Mouse (Mus musculus): ENCODE data around the gene Rrp12. TPM values are rescaled to one million over a fixed set of nuclear protein-coding genes. Genes with fewer than 3 reads are reported as not detected.

Rrp12 gene
- total and polyA plus RNA-seq, 2 experiments from 2014 or later, result 4.5 to 7.7 TPM

- WGBS, result 76% methylated on average over 4 of the region's 4 CpGs
Measured at GRCm38 (mm10) chr19:41813374-41813773, 82.6 kb downstream of the Rrp12 start.

More at GRCm38 (mm10) chr19:41813374-41813773, 82.6 kb downstream of the Rrp12 start:
- Histone ChIP-seq H3K27ac (ENCODE audit: low read depth) (no peak overlapping the region), H3K4me1 (ENCODE audit: control insufficient read depth, insufficient read depth) (no peaks in the 10 kb centered on the region), H3K27me3 (ENCODE audit: control insufficient read depth, insufficient read depth, low read length) (no peaks in the 10 kb centered on the region), H3K9ac (replicated peaks; ENCODE audit: low read depth, low read length) (no peak overlapping the region), H3K36me3 (replicated peaks; ENCODE audit: control insufficient read depth, insufficient read depth, low read length) (no peaks in the 10 kb centered on the region), H3K4me3 (ENCODE audit: low read depth, low read length) (no peak overlapping the region), H3K4me2 (ENCODE audit: low read depth, low read length) (no peak overlapping the region), H3K9me3 (replicated peaks; ENCODE audit: control insufficient read depth, low read length) (no peaks in the 10 kb centered on the region)
- TF ChIP-seq CTCF (IDR thresholded peaks at IDR 0.05; ENCODE audit: low read depth), result no peak
- TF ChIP-seq EP300 (IDR thresholded peaks at IDR 0.05; ENCODE audit: low read depth), result no peak
- no peak for ATAC-seq (ENCODE audit: insufficient read depth, low read depth)
- no peak for DNase-seq (ENCODE audit: low spot score)

Other genes starting within 250 kb of the Rrp12 start
- gene Slit1, start 152.5 kb downstream of the Rrp12 start, total RNA-seq (2014; rRNA removed; ENCODE audit: low replicate concordance), result 0.61 TPM in 1 of 2 replicates, not detected in the other
- gene Slit1, start 152.5 kb downstream of the Rrp12 start, polyA plus RNA-seq (2015; fragmentation: Nextera tagmentation; extraction: Ambion mirVana), result 0.10 TPM in 1 of 2 replicates, not detected in the other
- 11.1 and 13.2 TPM in 2 replicates for gene Arhgap19, start 94.1 kb downstream of the Rrp12 start, total RNA-seq (2014; rRNA removed; ENCODE audit: low replicate concordance)
- 2.4 and 2.7 TPM in 2 replicates for gene Arhgap19, start 94.1 kb downstream of the Rrp12 start, polyA plus RNA-seq (2015; fragmentation: Nextera tagmentation; extraction: Ambion mirVana)
- gene Frat1, start 66.2 kb downstream of the Rrp12 start, total RNA-seq (2014; rRNA removed; ENCODE audit: low replicate concordance), result 2.1 and 5.9 TPM in 2 replicates
- 3.4 and 5.2 TPM in 2 replicates for gene Frat1, start 66.2 kb downstream of the Rrp12 start, polyA plus RNA-seq (2015; fragmentation: Nextera tagmentation; extraction: Ambion mirVana)
- gene Frat2, start 48.0 kb downstream of the Rrp12 start, total RNA-seq (2014; rRNA removed; ENCODE audit: low replicate concordance), result 5.6 and 8.7 TPM in 2 replicates
- 1.4 and 1.9 TPM in 2 replicates for gene Frat2, start 48.0 kb downstream of the Rrp12 start, polyA plus RNA-seq (2015; fragmentation: Nextera tagmentation; extraction: Ambion mirVana)
- gene Pgam1, start 15.8 kb upstream of the Rrp12 start, total RNA-seq (2014; rRNA removed; ENCODE audit: low replicate concordance), result 290 and 335 TPM in 2 replicates
- gene Pgam1, start 15.8 kb upstream of the Rrp12 start, polyA plus RNA-seq (2015; fragmentation: Nextera tagmentation; extraction: Ambion mirVana), result 196 and 199 TPM in 2 replicates
- 1.7 and 14.9 TPM in 2 replicates for gene Exosc1, start 37.2 kb upstream of the Rrp12 start, total RNA-seq (2014; rRNA removed; ENCODE audit: low replicate concordance)
- gene Exosc1, start 37.2 kb upstream of the Rrp12 start, polyA plus RNA-seq (2015; fragmentation: Nextera tagmentation; extraction: Ambion mirVana), result 32.1 and 32.6 TPM in 2 replicates
- gene Zdhhc16, start 37.3 kb upstream of the Rrp12 start, total RNA-seq (2014; rRNA removed; ENCODE audit: low replicate concordance), result 44.3 and 53.2 TPM in 2 replicates
- gene Zdhhc16, start 37.3 kb upstream of the Rrp12 start, polyA plus RNA-seq (2015; fragmentation: Nextera tagmentation; extraction: Ambion mirVana), result 37.3 and 38.3 TPM in 2 replicates
- 34.9 and 39.3 TPM in 2 replicates for gene Mms19, start 85.0 kb upstream of the Rrp12 start, total RNA-seq (2014; rRNA removed; ENCODE audit: low replicate concordance)
- gene Mms19, start 85.0 kb upstream of the Rrp12 start, polyA plus RNA-seq (2015; fragmentation: Nextera tagmentation; extraction: Ambion mirVana), result 11.5 and 13.1 TPM in 2 replicates
- gene Ubtd1, start 85.6 kb upstream of the Rrp12 start, total RNA-seq (2014; rRNA removed; ENCODE audit: low replicate concordance), result 29.6 and 38.7 TPM in 2 replicates
- 21.9 and 24.8 TPM in 2 replicates for gene Ubtd1, start 85.6 kb upstream of the Rrp12 start, polyA plus RNA-seq (2015; fragmentation: Nextera tagmentation; extraction: Ambion mirVana)
- not detected in 2 replicates for gene Ankrd2, start 139.8 kb upstream of the Rrp12 start, total RNA-seq (2014; rRNA removed; ENCODE audit: low replicate concordance)
- 0.14 TPM in 2 replicates for gene Ankrd2, start 139.8 kb upstream of the Rrp12 start, polyA plus RNA-seq (2015; fragmentation: Nextera tagmentation; extraction: Ambion mirVana)
- gene Hoga1, start 149.4 kb upstream of the Rrp12 start, total RNA-seq (2014; rRNA removed; ENCODE audit: low replicate concordance), result 1.2 and 1.3 TPM in 2 replicates
- gene Hoga1, start 149.4 kb upstream of the Rrp12 start, polyA plus RNA-seq (2015; fragmentation: Nextera tagmentation; extraction: Ambion mirVana), result 1.4 and 1.5 TPM in 2 replicates
- 0.15 TPM in 1 of 2 replicates, not detected in the other for gene 4933411K16Rik, start 156.1 kb upstream of the Rrp12 start, total RNA-seq (2014; rRNA removed; ENCODE audit: low replicate concordance)
- not detected in 2 replicates for gene 4933411K16Rik, start 156.1 kb upstream of the Rrp12 start, polyA plus RNA-seq (2015; fragmentation: Nextera tagmentation; extraction: Ambion mirVana)
- gene Morn4, start 190.2 kb upstream of the Rrp12 start, total RNA-seq (2014; rRNA removed; ENCODE audit: low replicate concordance), result 1.7 and 2.3 TPM in 2 replicates
- 5.2 and 5.7 TPM in 2 replicates for gene Morn4, start 190.2 kb upstream of the Rrp12 start, polyA plus RNA-seq (2015; fragmentation: Nextera tagmentation; extraction: Ambion mirVana)
- gene Pi4k2a, start 194.3 kb upstream of the Rrp12 start, total RNA-seq (2014; rRNA removed; ENCODE audit: low replicate concordance), result 6.7 and 6.9 TPM in 2 replicates
- 12.6 and 13.4 TPM in 2 replicates for gene Pi4k2a, start 194.3 kb upstream of the Rrp12 start, polyA plus RNA-seq (2015; fragmentation: Nextera tagmentation; extraction: Ambion mirVana)
- gene Avpi1, start 232.9 kb upstream of the Rrp12 start, total RNA-seq (2014; rRNA removed; ENCODE audit: low replicate concordance), result 39.9 and 52.6 TPM in 2 replicates
- gene Avpi1, start 232.9 kb upstream of the Rrp12 start, polyA plus RNA-seq (2015; fragmentation: Nextera tagmentation; extraction: Ambion mirVana), result 43.0 and 46.0 TPM in 2 replicates